Mouse (Mus musculus): ENCODE data around the gene Fut2. TPM values are rescaled to one million over a fixed set of nuclear protein-coding genes. Genes with fewer than 3 reads are reported as not detected.
A peak's percentile ranks its signal among the peaks of the same experiment; 100 is the strongest.

The Fut2 gene
- polyA plus RNA-seq, 1 experiment from 2014 or later: not detected

- Histone ChIP-seq H3K36me3 (ENCODE audit: poor library complexity, severe bottlenecking) (no peaks in the 10 kb centered on the region), H3K4me3 (peak overlapping the region; percentile 55), H3K27me3 (peaks cover 33% of the 10 kb centered on the region), H3K9me3 (replicated peaks) (no peaks in the 10 kb centered on the region), H3K4me1 (peaks cover 14% of the 10 kb centered on the region), H3K27ac (peak overlapping the region; percentile 84), H3K9ac (peak overlapping the region; percentile 78), H3K4me2 (peak overlapping the region; percentile 88)
- peak; percentile 86 for ATAC-seq
- WGBS: 1% methylated on average over 105 of the region's 105 CpGs
Measured at GRCm38 (mm10) chr7:45628364-45629294, 37.6 kb downstream of the Fut2 start.

- 87% methylated on average over 9 of the region's 9 CpGs for WGBS
- Histone ChIP-seq H3K4me2 (peak within 1 kb of the TSS; percentile 88), H3K4me3 (peak within 1 kb of the TSS; percentile 55), H3K27me3 (peaks cover 26% of the 10 kb centered on the region), H3K9ac (peak within 1 kb of the TSS; percentile 78), H3K36me3 (ENCODE audit: poor library complexity, severe bottlenecking) (no peaks in the 10 kb centered on the region), H3K4me1 (peaks cover 8% of the 10 kb centered on the region), H3K9me3 (replicated peaks) (no peaks in the 10 kb centered on the region), H3K27ac (peak within 1 kb of the TSS; percentile 84)
- no peak for ATAC-seq
Measured at GRCm38 (mm10) chr7:45627261-45627660, 38.9 kb downstream of the Fut2 start, which contains the start of gene Rasip1. TSS of gene Rasip1 (plus strand) at chr7:45627488.

- no peak overlapping the region for H3K4me2 ChIP-seq
- ATAC-seq: no peak
- H3K36me3 ChIP-seq (ENCODE audit: poor library complexity, severe bottlenecking): no peaks in the 10 kb centered on the region
- no peak overlapping the region for H3K9ac ChIP-seq
- WGBS: 90% methylated on average over 7 of the region's 7 CpGs
- peaks cover 23% of the 10 kb centered on the region for H3K27me3 ChIP-seq
- H3K27ac ChIP-seq: no peak overlapping the region
- peaks cover 7% of the 10 kb centered on the region; the same call in 1 of the 2 replicates for H3K4me1 ChIP-seq
- H3K4me3 ChIP-seq: no peak overlapping the region
- H3K9me3 ChIP-seq (replicated peaks): no peaks in the 10 kb centered on the region
Measured at GRCm38 (mm10) chr7:45626571-45627076, 39.6 kb downstream of the Fut2 start.

GRCm38 (mm10) chr7:45625481-45625880 lies 40.7 kb downstream of the Fut2 start:
- ATAC-seq: no peak
- H3K4me3 ChIP-seq: no peak overlapping the region
- H3K27me3 ChIP-seq: peaks cover 19% of the 10 kb centered on the region
- H3K9me3 ChIP-seq (replicated peaks): no peaks in the 10 kb centered on the region
- peaks cover 7% of the 10 kb centered on the region; the same call in 1 of the 2 replicates for H3K4me1 ChIP-seq
- no peaks in the 10 kb centered on the region for H3K36me3 ChIP-seq (ENCODE audit: poor library complexity, severe bottlenecking)
- H3K27ac ChIP-seq: no peak overlapping the region
- H3K9ac ChIP-seq: no peak overlapping the region
- no peak overlapping the region for H3K4me2 ChIP-seq
- WGBS: 88% methylated on average over 8 of the region's 8 CpGs

GRCm38 (mm10) chr7:45624718-45625117 lies 41.5 kb downstream of the Fut2 start:
- Histone ChIP-seq H3K36me3 (ENCODE audit: poor library complexity, severe bottlenecking) (no peaks in the 10 kb centered on the region), H3K27me3 (peaks cover 22% of the 10 kb centered on the region), H3K4me2 (no peak overlapping the region), H3K9me3 (replicated peaks) (no peaks in the 10 kb centered on the region), H3K27ac (no peak overlapping the region), H3K4me1 (peaks cover 7% of the 10 kb centered on the region; the same call in 1 of the 2 replicates), H3K9ac (no peak overlapping the region), H3K4me3 (no peak overlapping the region)
- no peak for ATAC-seq
- WGBS: 87% methylated on average over 3 of the region's 3 CpGs

- no peaks in the 10 kb centered on the region for H3K9me3 ChIP-seq (replicated peaks)
- H3K27ac ChIP-seq: no peak overlapping the region
- H3K4me3 ChIP-seq: no peak overlapping the region
- H3K9ac ChIP-seq: no peak overlapping the region
- H3K27me3 ChIP-seq: peaks cover 32% of the 10 kb centered on the region
- peaks cover 7% of the 10 kb centered on the region; the same call in 1 of the 2 replicates for H3K4me1 ChIP-seq
- H3K4me2 ChIP-seq: no peak overlapping the region
- ATAC-seq: no peak
- no peaks in the 10 kb centered on the region for H3K36me3 ChIP-seq (ENCODE audit: poor library complexity, severe bottlenecking)
- WGBS: 92% methylated on average over 11 of the region's 11 CpGs
Measured at GRCm38 (mm10) chr7:45623507-45623906, 42.7 kb downstream of the Fut2 start.

- Histone ChIP-seq H3K9ac (no peak within 1 kb of the TSS), H3K4me1 (peaks cover 5% of the 10 kb centered on the region), H3K4me2 (no peak within 1 kb of the TSS), H3K9me3 (replicated peaks) (no peaks in the 10 kb centered on the region), H3K27me3 (peaks cover 42% of the 10 kb centered on the region), H3K27ac (no peak within 1 kb of the TSS), H3K4me3 (no peak within 1 kb of the TSS), H3K36me3 (ENCODE audit: poor library complexity, severe bottlenecking) (no peaks in the 10 kb centered on the region)
- 38% methylated on average over 9 of the region's 9 CpGs for WGBS
- ATAC-seq: no peak
Measured at GRCm38 (mm10) chr7:45621443-45621842, 44.8 kb downstream of the Fut2 start, which contains the start of gene Izumo1. TSS of gene Izumo1 (plus strand) at chr7:45621811.

- no peak overlapping the region for H3K9ac ChIP-seq
- no peak overlapping the region for H3K27ac ChIP-seq
- peaks cover 5% of the 10 kb centered on the region for H3K4me1 ChIP-seq
- H3K4me2 ChIP-seq: no peak overlapping the region
- no peaks in the 10 kb centered on the region for H3K36me3 ChIP-seq (ENCODE audit: poor library complexity, severe bottlenecking)
- no peak overlapping the region for H3K4me3 ChIP-seq
- no peaks in the 10 kb centered on the region for H3K9me3 ChIP-seq (replicated peaks)
- WGBS: 90% methylated on average over 5 of the region's 5 CpGs
- H3K27me3 ChIP-seq: peaks cover 50% of the 10 kb centered on the region
- no peak for ATAC-seq
Measured at GRCm38 (mm10) chr7:45619592-45619991, 46.6 kb downstream of the Fut2 start.

GRCm38 (mm10) chr7:45618316-45618715 lies 47.9 kb downstream of the Fut2 start:
- WGBS: 82% methylated on average over 5 of the region's 5 CpGs
- Histone ChIP-seq H3K27me3 (peaks cover 49% of the 10 kb centered on the region), H3K4me1 (peaks cover 5% of the 10 kb centered on the region)

GRCm38 (mm10) chr7:45617042-45617695 lies 49.0 kb downstream of the Fut2 start, which contains the start of gene Fut1:
TSS of gene Fut1 (plus strand) at chr7:45617289.
- Histone ChIP-seq H3K4me2 (peak within 1 kb of the TSS; percentile 21; the same call in 1 of the 2 replicates), H3K27me3 (peaks cover 49% of the 10 kb centered on the region), H3K27ac (no peak within 1 kb of the TSS), H3K9ac (0 out of 2 replicates have a peak within 1 kb of the TSS, but pooled peaks have one; percentile 27), H3K36me3 (ENCODE audit: poor library complexity, severe bottlenecking) (no peaks in the 10 kb centered on the region), H3K4me1 (peaks cover 5% of the 10 kb centered on the region), H3K9me3 (replicated peaks) (no peaks in the 10 kb centered on the region), H3K4me3 (0 out of 2 replicates have a peak within 1 kb of the TSS, but pooled peaks have one; percentile 6)
- WGBS: 6% methylated on average over 31 of the region's 31 CpGs
- ATAC-seq: no peak

More at GRCm38 (mm10) chr7:45618316-45618715, 47.9 kb downstream of the Fut2 start:
- no peak overlapping the region for H3K9ac ChIP-seq
- no peak overlapping the region for H3K27ac ChIP-seq
- H3K9me3 ChIP-seq (replicated peaks): no peaks in the 10 kb centered on the region
- no peak for ATAC-seq
- no peak overlapping the region for H3K4me2 ChIP-seq
- no peaks in the 10 kb centered on the region for H3K36me3 ChIP-seq (ENCODE audit: poor library complexity, severe bottlenecking)
- H3K4me3 ChIP-seq: no peak overlapping the region

GRCm38 (mm10) chr7:45616277-45616676 lies 49.9 kb downstream of the Fut2 start:
- no peak overlapping the region for H3K4me3 ChIP-seq
- no peak overlapping the region for H3K27ac ChIP-seq
- ATAC-seq: no peak
- H3K27me3 ChIP-seq: peaks cover 49% of the 10 kb centered on the region
- H3K36me3 ChIP-seq (ENCODE audit: poor library complexity, severe bottlenecking): no peaks in the 10 kb centered on the region
- WGBS: 29% methylated on average over 6 of the region's 6 CpGs
- peaks cover 5% of the 10 kb centered on the region for H3K4me1 ChIP-seq
- H3K4me2 ChIP-seq: no peak overlapping the region
- no peaks in the 10 kb centered on the region for H3K9me3 ChIP-seq (replicated peaks)
- H3K9ac ChIP-seq: no peak overlapping the region

GRCm38 (mm10) chr7:45609511-45609910 lies 56.7 kb downstream of the Fut2 start:
- no peaks in the 10 kb centered on the region for H3K4me1 ChIP-seq
- no peak overlapping the region for H3K9ac ChIP-seq
- H3K27ac ChIP-seq: no peak overlapping the region
- H3K4me2 ChIP-seq: no peak overlapping the region
- H3K27me3 ChIP-seq: no peaks in the 10 kb centered on the region
- ATAC-seq: no peak
- no peaks in the 10 kb centered on the region for H3K36me3 ChIP-seq (ENCODE audit: poor library complexity, severe bottlenecking)
- no peaks in the 10 kb centered on the region for H3K9me3 ChIP-seq (replicated peaks)
- H3K4me3 ChIP-seq: no peak overlapping the region
- WGBS: 73% methylated on average over 1 of the region's 1 CpGs

Data from forebrain, embryonic 13.5 days (tissue).